Mouse (Mus musculus) brown adipose tissue, adult 24 weeks (tissue): Measurements from ENCODE around the gene Ttc1. TPM values are rescaled to one million over a fixed set of nuclear protein-coding genes. Genes with fewer than 3 reads are reported as not detected.

Experiments
- polyA plus RNA-seq: library from polyadenylated mRNA; stranded (reverse); fragments of >200 nt; gene quantifications from 2 replicates; pipeline ENCODE4 v1.2.4, GENCODE M21; 2012; ENCODE audit not compliant: missing spikeins, insufficient read depth, insufficient read length

Ttc1 gene
- polyA plus RNA-seq, 1 experiment = 50.5 TPM

Other genes with a start within 250 kb of the Ttc1 start
- gene Ccnjl, start 219.2 kb downstream of the Ttc1 start, polyA plus RNA-seq = not detected in 2 replicates
- gene 4933415A04Rik, start 161.0 kb downstream of the Ttc1 start, polyA plus RNA-seq = not detected in 2 replicates
- not detected in 2 replicates for gene Fabp6, start 146.5 kb downstream of the Ttc1 start, polyA plus RNA-seq
- 7.6 and 7.7 TPM in 2 replicates for gene Pwwp2a, start 66.0 kb downstream of the Ttc1 start, polyA plus RNA-seq
- gene Adra1b, start 153.2 kb upstream of the Ttc1 start, polyA plus RNA-seq = 0.79 TPM in 1 of 2 replicates, not detected in the other